Mouse (Mus musculus) thymus, adult 18-20 months (tissue): ENCODE data around the gene Prkar2a.
A peak's percentile ranks its signal among the peaks of the same experiment; 100 is the strongest.
"Not testable (repeated sequence)": the region's sequence is repeated elsewhere in the genome, so short reads cannot be mapped to it uniquely, and the experiment has no call there.

Experiments used
- DNase-seq, 2 experiments: peaks; one replicate each; pipeline ENCODE4 v3.0.0; 2022; ENCODE audit warnings: mixed read lengths in 2 of 2

Gene Prkar2a

DNA sequence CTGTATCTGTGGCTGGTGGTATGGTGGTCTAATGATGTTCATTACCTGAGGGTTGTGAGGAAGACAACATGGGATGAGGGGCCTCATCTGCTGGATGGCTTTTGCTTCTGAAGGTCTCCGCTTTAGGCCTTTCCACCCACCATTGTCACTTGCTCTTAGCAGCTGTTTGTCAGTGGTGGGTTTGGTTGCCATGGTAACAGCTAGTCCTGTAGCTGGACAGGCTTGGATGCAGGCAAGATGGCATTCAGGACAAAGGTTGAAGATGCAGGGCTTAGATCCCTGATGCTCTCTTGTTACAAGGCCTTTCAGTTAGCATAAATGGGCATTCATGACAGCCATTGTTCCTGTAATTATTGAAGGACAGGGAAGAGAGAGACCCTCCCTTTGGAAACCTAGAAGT lies at the start of gene Prkar2a:
Gene Prkar2a (plus strand): TSS at position 209 of the 400 bp plus-strand sequence.
- no peak for DNase-seq

DNA sequence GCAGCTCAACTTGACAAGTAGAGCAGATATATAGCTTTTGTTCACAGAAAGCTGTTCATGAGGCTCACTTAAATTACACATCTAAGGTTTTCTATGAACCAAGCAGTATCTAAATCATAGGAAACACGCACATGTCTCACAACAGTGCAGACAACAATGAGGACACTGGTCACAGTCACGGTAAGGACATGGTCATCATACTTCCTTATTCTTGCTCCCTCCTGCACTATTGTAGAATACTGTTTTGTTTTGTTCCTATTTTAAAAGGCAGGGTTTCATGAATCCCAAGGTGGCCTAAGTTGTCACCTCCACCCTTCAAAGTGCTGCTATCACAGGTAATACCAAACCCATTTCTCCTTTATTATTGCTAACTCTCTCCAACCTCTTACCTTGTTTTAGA lies 49.3 kb upstream of the Prkar2a start:
- DNase-seq: no peak

DNA sequence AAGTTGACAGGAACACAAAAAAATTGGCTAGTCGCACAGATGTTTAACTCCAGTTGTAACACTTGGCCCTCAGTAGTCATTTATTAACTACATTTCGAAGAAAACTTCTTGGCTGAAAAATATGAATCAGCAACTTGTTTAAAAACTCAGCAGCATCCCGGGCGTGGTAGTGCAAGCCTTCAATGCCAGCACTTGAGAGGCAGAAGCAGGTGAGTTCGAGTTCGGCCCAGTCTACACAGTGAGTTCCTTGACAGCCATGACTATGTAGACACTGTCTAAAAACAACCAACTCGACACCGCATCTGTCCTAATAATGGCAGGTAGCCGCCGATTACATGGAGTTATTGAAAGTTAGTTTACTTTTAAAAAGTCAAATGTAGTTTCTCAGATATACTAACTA lies 40.9 kb upstream of the Prkar2a start:
- no peak for DNase-seq

DNA sequence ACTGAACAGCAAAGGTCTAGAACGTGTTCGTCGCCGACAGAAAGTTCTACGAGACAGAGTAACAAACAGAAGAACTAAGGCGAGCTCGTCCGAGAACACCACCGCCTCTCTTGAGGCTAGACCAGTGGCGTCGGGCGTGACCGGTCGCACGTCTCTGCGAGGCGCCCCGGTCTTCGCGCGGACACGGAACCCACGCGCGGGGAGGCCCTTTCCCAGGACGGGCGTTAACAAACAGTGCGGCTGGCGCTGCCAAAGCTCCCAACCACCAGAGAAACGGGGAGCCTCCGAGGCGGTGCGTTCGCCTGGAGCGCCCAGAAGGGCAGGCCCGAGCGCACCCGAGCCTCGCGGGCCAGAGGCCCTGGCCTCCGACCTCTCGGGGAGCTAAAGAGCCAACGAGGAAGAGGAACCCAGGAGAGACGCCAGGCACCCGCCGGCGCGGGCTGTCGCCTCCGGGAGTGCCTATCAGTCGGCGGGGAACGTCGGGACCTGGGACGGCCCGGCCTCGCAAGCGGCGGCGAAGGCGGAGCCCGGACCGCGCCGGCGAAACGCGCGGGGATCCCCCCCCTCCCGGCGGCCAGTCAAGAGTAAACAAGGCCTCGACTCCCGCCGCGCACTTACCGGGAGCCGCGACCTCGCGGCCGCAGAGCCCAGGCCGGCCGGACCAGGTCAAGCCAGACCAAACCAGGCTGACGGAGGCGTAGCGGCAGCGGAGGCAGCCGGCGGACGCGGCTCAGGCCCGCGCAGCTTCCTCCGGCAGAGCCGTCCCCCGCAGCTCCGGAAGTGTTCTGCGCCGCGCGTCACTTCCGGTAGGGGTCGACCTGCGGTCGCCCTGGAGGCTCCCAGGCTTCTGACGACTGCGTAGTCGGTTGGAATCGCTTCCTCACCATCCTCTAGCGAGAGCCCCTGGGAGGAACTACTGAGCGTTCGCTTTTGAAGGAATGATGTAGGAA lies 40.2 kb upstream of the Prkar2a start, which contains the start of gene Arih2:
Gene Arih2 (minus strand): TSS at position 776 of the 950 bp plus-strand sequence.
- peak; percentile 84 to 85 for DNase-seq

DNA sequence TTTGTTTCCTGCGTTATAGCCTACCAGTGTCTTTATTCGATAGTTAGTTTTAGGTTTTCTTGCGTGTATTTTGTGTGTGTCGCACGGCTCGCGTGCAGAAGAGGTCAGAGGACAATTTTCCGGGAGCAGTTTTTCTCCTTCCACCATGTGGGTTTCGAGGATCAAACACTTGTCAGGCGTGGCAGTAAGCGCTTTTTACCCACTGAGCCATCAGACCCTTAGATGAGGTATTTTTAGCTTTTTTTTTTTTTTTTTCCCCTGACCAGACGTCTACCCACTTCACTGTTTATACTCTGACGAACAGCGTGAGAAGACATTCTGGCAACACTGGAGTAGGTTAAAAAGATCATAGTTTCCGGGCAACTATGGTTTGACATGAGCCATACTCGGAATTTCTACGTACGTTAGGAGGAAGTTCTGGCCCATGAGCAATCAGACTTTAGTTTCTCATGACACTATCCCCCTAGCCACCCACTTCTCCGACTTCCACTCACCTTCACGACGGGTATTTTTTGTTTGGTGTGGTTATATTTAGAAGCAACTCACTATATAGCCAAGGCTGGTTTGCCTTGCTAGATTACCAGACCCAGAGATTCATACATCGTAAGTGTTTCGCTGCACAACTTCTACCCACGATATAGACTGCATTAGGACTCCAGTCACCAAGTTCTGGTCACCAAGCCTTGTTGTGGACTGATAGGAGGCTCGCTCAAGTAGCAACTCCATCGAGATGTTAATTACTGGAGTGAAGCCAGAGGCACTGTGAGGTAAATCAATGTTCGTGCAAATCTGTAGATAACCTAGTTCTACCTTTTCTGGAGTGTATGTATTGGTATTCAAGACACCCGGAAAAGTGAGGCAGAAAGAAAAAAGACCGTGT lies 39.3 kb upstream of the Prkar2a start:
- DNase-seq: no peak

DNA sequence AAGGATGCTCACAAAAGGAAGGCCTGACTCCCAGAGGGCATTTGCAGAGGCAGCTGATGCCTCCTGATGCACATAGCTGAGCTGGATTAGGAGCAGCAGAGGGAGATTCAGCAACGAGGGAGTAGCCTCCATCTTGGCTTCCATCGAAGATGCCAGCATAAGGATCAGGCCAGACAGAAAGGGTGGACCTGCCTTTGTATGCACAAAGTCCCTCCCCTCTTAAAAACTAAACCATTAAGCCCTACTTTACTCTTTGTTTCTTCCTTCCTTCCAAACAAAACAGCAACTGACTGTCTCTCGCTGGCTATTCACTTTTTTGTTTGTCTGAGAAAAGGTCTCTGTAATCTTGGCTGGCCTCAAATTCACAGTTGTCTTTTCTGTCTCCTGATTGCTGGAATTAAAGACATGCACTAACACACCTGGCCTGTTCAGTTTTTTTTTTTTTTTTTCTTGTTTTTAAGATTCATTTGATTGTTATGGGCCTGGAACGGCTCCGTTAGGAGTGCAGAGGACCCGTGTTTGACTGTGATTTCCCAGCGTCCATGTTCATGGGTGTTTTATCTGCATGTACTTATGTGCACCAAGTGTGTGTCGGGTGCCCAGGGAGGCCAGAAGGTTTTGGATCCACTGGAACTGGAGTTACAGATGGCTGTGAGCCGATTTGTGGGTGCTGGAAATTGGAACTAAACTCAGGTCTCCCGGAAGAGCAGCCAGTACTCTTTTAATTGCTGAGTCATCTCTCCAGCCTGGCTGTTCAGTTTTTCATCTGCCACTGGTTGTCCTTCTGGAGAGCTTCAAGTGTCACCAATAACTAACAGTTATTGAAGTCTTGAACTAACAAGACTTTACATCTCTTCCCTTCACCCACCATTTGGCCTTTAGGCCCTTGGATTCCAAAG lies 34.3 kb upstream of the Prkar2a start:
- no peak for DNase-seq

DNA sequence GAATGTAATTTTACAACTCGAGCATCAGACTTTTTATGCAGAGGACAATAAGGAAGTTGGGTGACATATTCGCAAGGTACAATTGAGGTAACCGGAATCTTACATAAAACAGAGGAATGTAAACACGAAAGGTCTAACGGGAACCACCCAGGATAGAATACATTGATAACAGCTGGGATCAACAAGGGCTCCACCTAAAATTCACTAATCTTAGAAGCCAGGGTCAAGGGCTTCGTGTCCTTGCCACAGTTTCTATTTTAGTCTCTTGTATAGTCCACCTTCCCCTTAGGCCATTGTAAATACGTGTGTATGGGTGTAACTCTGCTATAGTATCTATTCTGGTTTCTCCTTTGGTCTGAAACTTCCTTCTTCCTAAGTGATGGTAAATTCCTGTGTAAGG lies 33.2 kb upstream of the Prkar2a start:
- DNase-seq: not testable (repeated sequence)

DNA sequence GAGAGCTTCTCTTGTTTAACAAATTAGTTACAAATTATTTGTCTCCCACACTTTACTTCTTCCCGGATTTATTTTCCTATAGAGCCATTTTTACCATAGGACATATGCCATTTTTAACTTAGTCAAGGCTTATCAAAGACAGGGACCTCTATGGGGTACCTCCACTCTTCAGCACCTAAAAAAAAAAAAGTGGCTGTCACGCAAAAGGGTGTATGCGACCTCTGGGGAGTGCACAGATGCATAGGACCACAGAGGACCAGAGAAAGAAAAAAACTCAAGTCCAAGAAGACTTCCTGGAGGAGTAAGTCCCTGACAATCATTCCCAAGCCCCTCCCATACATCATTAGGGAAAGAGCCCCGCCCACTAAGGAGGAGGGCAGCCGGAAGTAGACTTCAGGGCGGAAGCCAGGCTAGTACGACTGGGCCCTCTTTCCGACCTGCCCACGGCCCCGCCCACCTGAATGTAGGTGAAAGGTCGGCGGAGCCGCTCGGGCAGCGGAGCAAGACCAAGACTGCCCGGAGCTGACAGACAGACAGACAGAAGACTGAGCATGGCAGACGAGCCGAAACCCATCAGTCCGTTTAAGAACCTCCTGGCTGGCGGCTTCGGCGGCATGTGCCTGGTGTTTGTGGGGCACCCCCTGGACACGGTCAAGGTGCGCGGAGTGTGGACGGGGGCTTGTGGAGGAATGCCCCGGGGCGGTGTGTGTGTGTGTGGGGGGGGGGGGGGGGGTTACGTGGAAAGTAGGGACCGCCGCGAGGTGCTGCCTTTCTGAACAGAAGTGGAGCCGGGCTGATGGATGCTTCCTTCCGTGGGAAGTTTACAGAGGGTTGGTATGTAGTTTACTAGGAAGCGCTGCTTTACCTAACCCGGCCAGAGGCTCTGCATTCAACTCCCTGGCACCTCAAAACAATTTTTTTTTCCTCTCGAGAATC lies 27.2 kb upstream of the Prkar2a start, which contains the start of gene Slc25a20:
Gene Slc25a20 (plus strand): TSS at position 412 of the 936 bp plus-strand sequence.
- DNase-seq: peak; percentile 69 to 81

DNA sequence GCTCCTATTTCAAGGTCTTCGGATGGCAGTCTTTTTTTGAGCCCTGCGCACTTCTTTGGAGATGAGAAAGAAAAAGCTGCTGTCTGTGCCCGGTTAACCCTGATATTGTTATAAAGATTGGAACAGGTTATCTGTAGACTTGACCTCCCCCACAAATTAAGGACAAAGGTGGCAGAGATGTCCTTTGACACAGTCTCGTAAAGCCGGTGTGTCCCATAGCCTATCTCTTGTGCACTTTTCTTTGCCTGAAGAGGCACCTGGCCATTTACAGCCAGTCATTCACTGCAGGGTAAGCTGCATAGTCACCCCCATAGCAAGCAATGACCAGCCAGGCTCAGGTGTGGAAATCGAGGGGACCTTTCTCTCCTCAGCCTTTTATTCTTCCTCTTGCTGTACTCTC lies 26.5 kb upstream of the Prkar2a start:
- no peak for DNase-seq

DNA sequence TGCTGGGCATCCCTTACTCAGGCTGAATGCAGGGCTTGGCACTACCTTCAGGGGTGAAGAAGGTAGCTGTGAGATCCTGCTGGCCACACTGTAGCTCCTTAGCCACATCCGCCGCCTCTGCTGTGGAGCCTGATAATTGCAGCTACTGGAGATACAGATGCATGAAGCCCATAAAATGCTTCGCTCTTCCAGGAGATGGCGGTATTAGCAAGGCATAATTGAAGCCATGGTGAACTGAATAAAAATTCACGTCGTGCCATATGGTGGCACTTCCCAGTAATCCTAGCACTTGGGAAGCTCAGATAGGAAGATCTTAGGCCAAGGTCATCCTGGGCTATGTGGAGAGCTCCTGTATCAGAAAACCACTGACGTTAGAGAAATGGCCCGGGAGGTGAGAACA lies 19.2 kb upstream of the Prkar2a start:
- DNase-seq: no peak

DNA sequence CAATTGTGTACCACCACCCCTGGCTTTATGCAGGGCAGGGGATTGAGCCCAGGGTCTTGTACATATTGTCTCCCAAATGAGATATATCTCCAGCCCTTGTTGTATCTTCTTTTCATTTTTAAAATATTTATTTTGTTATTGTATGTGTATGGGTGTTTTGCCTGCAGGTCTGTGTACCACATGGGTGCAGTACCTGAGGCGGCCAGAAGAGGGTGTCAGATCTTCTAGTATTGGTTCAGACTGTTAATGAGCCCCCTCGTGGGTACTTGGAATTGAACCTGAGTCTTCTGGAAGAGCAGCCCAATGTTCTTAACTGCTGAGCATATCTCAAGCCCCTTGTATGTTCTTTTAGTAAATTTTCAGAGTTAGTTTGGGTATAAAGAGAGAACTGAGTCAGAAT lies 16.0 kb upstream of the Prkar2a start:
- no peak for DNase-seq

DNA sequence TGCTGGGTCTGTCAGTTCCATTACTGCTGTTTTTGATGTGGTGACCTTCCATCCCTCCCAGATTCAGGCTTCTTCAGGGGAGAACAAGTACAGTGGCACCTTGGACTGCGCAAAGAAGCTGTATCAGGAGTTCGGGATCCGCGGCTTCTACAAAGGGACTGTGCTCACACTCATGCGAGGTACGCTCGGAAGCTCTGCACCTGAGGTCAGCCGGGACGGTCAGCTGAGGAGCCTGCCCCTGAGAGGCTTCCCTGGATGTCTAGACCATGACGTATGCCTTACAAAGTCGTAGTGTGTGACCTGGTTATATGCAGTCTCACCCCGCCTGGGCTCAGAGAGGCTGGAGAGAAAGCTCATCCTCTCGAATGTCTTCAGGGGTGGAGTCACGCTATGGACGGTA lies 9.1 kb upstream of the Prkar2a start:
- DNase-seq: no peak

DNA sequence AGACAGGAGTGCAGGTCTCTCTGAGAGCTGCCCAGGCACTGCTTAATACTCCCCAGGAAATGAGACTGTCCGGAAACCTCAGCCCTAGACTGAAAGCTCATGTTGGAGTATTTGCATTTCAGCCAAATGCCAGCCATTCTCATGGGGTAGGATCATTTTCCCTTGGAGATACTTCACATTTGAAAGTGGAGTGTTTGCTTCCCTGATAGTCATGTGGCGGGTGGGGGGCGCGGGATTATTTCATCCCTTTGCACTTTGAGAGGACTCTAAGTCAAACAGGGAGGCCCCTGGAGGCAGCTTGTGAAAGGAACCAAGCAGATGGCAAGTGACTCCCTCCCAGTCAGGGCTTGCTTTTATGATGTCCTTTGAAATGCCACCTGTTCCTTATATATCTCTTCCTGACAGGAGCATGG lies 2.6 kb upstream of the Prkar2a start:
- DNase-seq: no peak

DNA sequence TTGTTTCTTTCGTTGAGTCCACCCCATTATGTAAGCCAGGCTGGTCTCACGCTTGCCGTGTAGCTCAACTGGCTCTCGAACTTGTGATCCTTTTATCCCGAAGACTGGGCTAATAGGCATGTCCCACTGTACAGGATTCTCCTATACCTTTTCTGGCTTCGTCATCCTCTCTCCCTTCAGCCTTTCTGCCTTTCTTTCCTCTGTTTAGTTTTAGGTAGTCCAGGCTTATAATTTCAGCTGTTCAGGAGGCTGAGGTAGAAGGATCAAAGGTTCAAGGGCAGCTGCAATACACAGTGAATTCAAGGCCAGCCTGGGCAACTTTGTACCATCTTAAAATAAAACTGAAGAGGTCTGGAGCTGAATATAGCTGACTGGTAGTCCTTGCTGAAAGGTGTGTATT lies 1.9 kb upstream of the Prkar2a start:
- DNase-seq: no peak

DNA sequence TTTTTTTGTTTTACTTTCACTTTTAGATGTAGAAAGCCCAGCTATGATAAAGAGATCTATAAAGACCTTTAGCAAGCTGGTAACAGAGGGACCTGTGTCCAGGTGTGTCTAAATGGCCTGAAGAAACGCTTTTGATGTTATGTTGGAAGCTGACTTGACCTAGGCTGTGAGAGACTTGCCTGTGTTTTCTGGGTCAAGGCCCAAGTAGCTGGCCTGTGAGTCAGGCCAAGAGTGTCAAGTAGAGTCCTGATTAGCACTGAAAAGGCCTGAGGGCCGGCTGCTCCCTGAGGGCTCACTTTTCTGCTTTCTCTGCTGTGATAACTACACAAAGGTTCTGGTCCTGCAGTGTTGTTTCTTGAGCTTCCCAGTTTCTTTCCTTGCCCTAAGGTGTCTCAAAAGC lies 1.4 kb upstream of the Prkar2a start:
- no peak for DNase-seq

DNA sequence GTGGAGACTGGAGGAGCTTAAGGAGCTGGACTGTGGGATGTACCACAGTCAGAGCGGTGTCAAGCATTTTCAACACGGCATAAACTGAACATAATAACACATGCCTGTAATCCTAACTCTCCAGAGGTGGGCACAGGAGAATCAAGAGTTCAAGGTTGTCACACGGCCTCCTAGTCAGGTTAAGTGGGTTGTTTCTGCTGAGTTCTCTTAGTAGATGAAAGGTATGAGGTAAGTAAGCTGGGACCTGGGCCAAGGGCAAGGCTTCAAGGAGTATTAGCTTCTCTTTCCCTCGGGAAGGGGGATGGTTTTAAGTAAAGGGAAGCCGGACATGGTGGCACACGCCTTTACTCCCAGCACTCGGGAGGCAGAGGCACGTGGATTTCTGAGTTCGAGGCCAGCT lies 663 bp upstream of the Prkar2a start:
- DNase-seq: no peak

DNA sequence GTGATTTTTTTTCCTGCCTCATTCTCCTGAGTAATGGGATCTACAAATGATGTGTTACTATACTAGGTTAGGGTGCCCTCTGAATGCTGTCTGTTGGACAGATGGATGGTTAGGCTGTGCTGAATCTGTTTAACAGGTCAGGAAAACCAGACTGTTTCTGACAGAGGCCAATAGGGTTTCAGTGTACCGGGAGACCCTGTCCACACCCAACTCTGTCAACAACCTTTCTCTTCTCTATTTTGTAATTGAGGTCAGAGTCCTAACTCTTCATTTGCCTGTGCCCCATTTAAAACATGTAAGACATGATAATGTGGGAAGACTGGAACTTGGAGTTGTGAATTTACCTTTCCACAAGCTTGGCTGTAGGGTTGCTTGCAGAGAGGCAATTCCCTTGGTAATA lies 879 bp downstream of the Prkar2a start:
- DNase-seq: no peak

DNA sequence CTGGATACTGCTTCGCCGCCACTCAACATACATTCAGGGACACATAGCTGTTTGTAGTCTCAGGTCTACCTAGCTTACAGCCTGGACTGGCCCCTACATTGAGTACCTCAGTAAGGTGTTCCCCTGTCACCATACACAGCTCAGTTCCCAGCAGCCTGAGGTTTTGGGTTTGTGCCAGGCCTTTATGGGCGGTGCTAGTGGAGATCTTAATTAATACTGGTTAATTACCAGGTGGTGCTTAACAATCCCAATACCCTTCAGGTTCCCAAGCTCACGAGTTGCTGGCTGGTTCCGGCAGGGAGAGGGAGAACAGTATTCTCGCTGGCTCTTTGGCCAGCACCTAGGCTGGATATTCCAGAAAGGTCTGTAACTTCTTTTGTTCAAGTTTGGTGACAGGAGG lies 1.8 kb downstream of the Prkar2a start:
- no peak for DNase-seq

DNA sequence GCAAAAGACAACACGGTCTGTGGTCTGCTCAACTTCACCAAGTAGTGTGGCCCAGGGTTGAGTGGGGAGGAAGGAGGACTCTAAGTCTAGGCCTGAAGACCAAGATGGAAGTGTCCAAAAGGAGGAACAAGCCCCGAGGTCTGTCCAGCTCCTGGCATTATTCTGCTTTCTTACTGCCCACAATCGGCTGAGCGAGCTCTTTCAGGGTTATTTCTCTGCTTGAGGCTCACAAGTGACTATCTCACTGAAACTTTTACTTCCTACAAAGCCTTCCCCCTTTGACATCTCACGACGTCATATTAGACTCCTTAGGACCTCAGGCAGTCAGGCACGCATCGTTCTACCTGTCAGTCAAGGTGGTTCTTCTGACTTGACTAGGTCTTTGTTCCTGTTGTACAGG lies 2.3 kb downstream of the Prkar2a start:
- no peak for DNase-seq

DNA sequence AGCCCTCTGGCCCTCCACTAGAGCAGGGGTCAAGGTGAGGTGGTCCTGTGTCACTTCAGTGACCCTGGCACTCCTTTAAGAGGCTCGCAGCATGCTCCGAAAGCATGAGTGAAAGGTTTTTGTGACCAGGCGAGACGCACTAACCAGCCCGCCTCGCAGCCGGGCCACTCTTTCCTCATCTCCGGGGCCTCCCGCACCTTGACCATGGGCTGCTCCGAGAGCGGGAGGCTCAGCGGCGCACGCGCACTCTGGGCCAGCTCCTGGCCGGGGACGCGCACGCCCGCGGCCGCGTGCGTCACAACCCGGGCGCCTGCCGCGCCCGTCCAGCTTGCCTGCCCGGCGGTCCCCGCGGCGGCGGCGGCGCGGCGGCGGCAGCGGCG lies 2.7 kb downstream of the Prkar2a start:
- DNase-seq: peak; percentile 33 to 47
